Mouse (Mus musculus): ENCODE measurements at regions not wholly inside any gene's neighbourhood (a gene's known extent, or its start where the extent isn't known, plus 50 kb on each side); places are given as distances from the start of the nearest gene placed in this dataset.

DNA sequence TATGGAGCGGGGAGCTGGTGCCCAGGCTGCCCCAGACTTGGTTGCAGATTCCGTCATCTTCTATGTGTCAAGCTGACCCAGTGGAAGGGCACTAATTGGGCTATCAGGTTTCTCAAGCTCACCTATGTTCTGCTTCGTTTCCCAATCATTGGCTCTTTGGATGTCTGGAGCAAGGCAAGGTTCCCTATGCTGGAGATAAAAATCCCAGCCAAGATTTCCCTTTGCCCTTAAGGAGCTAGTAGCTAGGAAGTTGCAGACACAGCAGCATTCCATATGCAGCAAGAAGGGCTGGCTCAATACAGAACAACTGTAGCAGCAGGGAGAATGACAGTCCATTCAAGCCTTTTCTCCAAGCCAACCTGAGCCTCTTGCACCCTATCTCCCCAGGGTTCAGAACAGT lies 159.2 kb upstream of the Zfp706 start:
- TF ChIP-seq CTCF (IDR thresholded peaks at IDR 0.05; ENCODE audit: borderline replicate concordance, insufficient read depth, low read depth, low read length) (no peak), POLR2A (IDR thresholded peaks at IDR 0.05; ENCODE audit: borderline replicate concordance, insufficient read depth, low read length) (no peak)
- Histone ChIP-seq H3K27me3 (ENCODE audit: control insufficient read depth, insufficient read depth, low read length) (no peaks in the 10 kb centered on the region), H3K27ac (ENCODE audit: insufficient read depth, low read length) (no peak overlapping the region), H3K4me1 (ENCODE audit: control insufficient read depth, insufficient read depth, low read length) (no peaks in the 10 kb centered on the region), H3K4me3 (replicated peaks; ENCODE audit: insufficient read depth, low read depth, low read length) (no peak overlapping the region)
- DNase-seq: no peak
- 94% methylated on average over 3 of the region's 3 CpGs for WGBS

DNA sequence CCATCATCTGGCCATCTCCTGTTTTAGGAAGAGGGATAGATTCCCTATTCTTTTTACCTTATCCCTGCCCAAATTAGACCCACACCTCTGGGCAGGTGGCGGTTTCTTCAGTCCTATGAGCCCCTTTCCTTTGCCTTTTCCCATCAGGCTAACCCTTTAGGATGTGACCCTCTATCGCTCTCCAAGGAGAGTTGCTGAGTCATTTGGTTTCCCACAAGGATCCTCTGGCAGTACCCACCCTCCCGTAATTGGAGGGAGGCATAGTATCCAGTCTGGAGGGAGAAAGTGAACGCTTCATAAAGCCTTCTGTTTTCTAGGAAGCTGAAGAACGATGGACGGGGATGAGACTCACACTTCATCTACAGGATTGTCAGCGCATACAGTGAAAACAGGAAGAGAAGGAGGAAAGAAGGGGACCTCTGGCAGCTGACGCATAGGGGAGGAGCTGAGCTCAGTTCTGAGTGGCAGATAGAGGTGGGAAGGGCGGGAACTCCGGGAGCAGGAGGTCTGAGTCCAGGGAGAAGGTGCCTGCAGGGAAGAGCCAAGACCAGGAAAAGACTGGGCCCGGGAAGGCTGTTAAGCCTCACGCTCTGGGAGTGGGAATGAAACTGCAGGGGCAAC lies 158.4 kb upstream of the Zfp706 start:
- DNase-seq: peak in 1 of 2 experiments; percentile 7
- Histone ChIP-seq H3K27ac (ENCODE audit: insufficient read depth, low read length) (no peak overlapping the region), H3K27me3 (ENCODE audit: control insufficient read depth, insufficient read depth, low read length) (no peaks in the 10 kb centered on the region), H3K4me1 (ENCODE audit: control insufficient read depth, insufficient read depth, low read length) (no peaks in the 10 kb centered on the region), H3K4me3 (replicated peaks; ENCODE audit: insufficient read depth, low read depth, low read length) (no peak overlapping the region)
- TF ChIP-seq POLR2A (IDR thresholded peaks at IDR 0.05; ENCODE audit: borderline replicate concordance, insufficient read depth, low read length): no peak
- TF ChIP-seq CTCF (IDR thresholded peaks at IDR 0.05; ENCODE audit: borderline replicate concordance, insufficient read depth, low read depth, low read length): no peak
- WGBS: 41% methylated on average over 12 of the region's 12 CpGs

DNA sequence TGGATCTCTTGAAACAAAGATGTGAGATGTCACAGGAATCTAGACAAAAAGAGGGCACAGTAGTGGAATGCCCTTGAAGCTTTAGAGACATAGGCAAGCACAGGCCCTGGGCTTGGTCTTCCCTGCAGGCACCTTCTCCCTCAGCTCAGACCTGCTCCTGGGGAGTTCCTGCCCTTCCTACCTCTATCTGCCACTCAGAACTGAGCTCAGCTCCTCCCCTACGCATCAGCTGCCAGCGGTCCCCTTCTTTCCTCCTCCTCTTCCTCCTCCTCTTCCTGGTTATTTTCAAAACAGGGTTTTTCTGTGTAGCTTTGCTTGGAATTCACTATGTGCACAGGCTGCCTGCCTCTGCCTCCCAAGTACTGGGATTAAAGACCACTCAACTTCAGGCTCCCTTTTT lies 157.6 kb upstream of the Zfp706 start:
- no peaks in the 10 kb centered on the region for H3K27me3 ChIP-seq (ENCODE audit: control insufficient read depth, insufficient read depth, low read length)
- no peak overlapping the region for H3K27ac ChIP-seq (ENCODE audit: insufficient read depth, low read length)
- 66% methylated on average over 2 of the region's 2 CpGs for WGBS
- H3K4me3 ChIP-seq (replicated peaks; ENCODE audit: insufficient read depth, low read depth, low read length): no peak overlapping the region
- no peak for TF ChIP-seq CTCF (IDR thresholded peaks at IDR 0.05; ENCODE audit: borderline replicate concordance, insufficient read depth, low read depth, low read length)
- no peak for TF ChIP-seq POLR2A (IDR thresholded peaks at IDR 0.05; ENCODE audit: borderline replicate concordance, insufficient read depth, low read length)
- H3K4me1 ChIP-seq (ENCODE audit: control insufficient read depth, insufficient read depth, low read length): no peaks in the 10 kb centered on the region
- no peak for DNase-seq

DNA sequence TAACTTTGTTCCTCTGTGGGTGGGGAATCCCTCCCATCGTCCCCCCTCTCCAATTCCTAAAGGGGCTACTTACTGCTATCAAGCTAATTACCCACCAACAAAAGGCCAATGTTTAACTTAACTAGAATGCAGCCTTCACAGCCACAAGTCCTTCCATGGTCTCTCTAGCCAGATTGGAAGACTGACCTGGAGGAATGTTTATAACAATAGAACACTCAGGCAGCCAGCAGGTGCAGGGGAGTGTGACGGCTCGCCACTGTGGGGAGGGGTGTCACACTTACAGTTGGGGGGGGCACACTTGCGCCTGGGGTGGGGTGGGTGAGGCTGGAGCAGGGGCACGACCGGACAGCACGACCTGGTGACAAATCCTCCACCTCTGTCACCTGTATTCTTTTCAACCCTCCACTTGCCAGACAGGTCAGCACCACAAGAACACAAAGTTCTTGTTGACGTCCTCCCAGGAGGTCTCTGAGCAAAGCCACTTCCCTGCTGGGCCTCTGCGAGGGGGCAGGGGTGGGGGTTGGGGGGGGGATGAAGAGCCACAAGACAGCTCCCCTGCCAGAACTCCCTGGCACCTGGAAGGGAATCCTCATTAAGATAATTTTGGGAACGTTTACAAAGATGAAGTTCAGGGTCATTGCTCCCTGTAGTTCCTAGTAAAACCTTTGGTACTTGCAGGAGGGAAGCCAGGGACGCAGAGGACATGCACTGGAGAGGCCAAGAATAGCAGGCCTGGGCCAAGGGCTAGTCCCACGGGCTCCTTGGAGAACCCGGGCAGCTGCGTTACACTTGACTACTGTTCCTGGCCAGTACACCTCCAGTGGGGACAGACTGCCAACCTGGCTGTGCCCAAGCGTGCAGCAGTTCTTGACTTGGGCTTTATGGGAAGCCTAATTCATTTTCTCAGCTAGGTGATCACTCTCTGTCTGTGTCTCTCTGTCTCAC lies 156.9 kb upstream of the Zfp706 start:
- WGBS: 29% methylated on average over 15 of the region's 15 CpGs
- Histone ChIP-seq H3K4me3 (replicated peaks; ENCODE audit: insufficient read depth, low read depth, low read length) (no peak overlapping the region), H3K27ac (ENCODE audit: insufficient read depth, low read length) (no peak overlapping the region), H3K4me1 (ENCODE audit: control insufficient read depth, insufficient read depth, low read length) (0 out of 2 replicates have a peak, but pooled peaks cover under 1% of the 10 kb centered on the region), H3K27me3 (ENCODE audit: control insufficient read depth, insufficient read depth, low read length) (no peaks in the 10 kb centered on the region)
- TF ChIP-seq POLR2A (IDR thresholded peaks at IDR 0.05; ENCODE audit: borderline replicate concordance, insufficient read depth, low read length) (no peak), CTCF (IDR thresholded peaks at IDR 0.05; ENCODE audit: borderline replicate concordance, insufficient read depth, low read depth, low read length) (no peak)
- no peak for DNase-seq

DNA sequence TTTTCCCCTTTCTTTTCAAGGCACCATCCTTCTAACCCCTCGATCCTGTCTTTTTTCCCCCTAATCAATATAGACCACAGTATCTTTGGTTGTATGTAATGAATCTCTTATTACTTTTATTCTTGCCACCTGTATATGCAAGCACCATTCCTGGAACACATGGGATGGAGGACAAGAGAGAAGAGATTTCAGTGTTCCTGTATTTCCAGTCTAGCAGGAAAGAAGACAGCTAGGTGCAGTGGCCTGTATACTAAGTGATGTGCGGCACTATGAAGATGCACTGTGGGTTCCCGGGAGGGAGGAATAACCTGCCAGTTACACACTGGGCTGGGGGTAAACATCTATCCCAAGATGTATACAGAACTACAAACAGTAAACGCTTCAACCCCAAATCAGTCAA lies 152.4 kb upstream of the Zfp706 start:
- peaks cover 4% of the 10 kb centered on the region; the same call in 1 of the 2 replicates for H3K4me1 ChIP-seq (ENCODE audit: control insufficient read depth, insufficient read depth, low read length)
- H3K4me3 ChIP-seq (replicated peaks; ENCODE audit: insufficient read depth, low read depth, low read length): no peak overlapping the region
- H3K27ac ChIP-seq (ENCODE audit: insufficient read depth, low read length): no peak overlapping the region
- no peak for DNase-seq
- 78% methylated on average over 4 of the region's 4 CpGs for WGBS
- no peaks in the 10 kb centered on the region for H3K27me3 ChIP-seq (ENCODE audit: control insufficient read depth, insufficient read depth, low read length)
- TF ChIP-seq POLR2A (IDR thresholded peaks at IDR 0.05; ENCODE audit: borderline replicate concordance, insufficient read depth, low read length) (no peak), CTCF (IDR thresholded peaks at IDR 0.05; ENCODE audit: borderline replicate concordance, insufficient read depth, low read depth, low read length) (no peak)

DNA sequence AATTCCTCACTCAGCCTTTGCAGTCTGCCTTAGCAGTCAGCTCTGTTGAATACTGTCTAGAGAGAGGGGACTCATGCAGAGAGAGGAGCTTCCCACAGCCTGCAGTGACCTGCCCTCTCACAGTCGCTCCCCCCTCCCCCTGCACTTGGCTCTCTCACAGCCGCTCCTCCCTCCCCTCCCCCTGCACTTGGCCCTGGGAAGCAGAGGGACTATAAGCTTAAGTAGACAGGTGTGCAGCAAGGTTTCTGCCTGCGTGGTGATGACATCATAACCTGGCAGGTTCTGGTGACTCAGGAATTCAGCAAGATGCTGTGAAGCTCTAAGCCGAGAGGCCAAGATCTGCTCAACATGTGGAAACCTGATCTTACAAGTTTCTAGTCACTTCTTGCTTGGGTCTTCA lies 151.8 kb upstream of the Zfp706 start:
- Histone ChIP-seq H3K4me1 (ENCODE audit: control insufficient read depth, insufficient read depth, low read length) (peaks cover 4% of the 10 kb centered on the region; the same call in 1 of the 2 replicates), H3K27ac (ENCODE audit: insufficient read depth, low read length) (no peak overlapping the region), H3K4me3 (replicated peaks; ENCODE audit: insufficient read depth, low read depth, low read length) (no peak overlapping the region), H3K27me3 (ENCODE audit: control insufficient read depth, insufficient read depth, low read length) (no peaks in the 10 kb centered on the region)
- peak in 1 of 2 experiments; percentile 8 for DNase-seq
- WGBS: 5% methylated on average over 4 of the region's 4 CpGs
- TF ChIP-seq CTCF (IDR thresholded peaks at IDR 0.05; ENCODE audit: borderline replicate concordance, insufficient read depth, low read depth, low read length) (no peak), POLR2A (IDR thresholded peaks at IDR 0.05; ENCODE audit: borderline replicate concordance, insufficient read depth, low read length) (no peak)

DNA sequence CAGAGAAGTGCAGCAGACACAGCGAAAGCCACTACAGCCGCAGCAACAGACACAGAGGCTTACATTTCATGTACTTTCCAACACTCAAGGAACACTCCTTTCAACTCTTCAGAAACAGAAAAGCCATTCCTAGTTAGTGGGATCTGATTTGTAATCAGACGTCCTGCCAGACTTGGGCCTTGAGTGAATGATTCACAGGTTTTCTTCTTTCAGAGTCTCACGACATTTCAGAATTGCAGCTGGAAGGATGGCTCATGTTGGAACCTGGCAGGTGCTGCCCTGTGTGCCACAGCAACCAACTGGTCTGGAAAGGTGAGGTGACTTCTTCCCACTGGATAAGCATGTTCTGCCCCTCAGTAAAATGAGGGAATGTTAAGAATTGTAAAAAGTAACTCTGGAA lies 149.8 kb upstream of the Zfp706 start:
- no peak for DNase-seq
- TF ChIP-seq CTCF (IDR thresholded peaks at IDR 0.05; ENCODE audit: borderline replicate concordance, insufficient read depth, low read depth, low read length): no peak
- no peak for TF ChIP-seq POLR2A (IDR thresholded peaks at IDR 0.05; ENCODE audit: borderline replicate concordance, insufficient read depth, low read length)
- H3K4me1 ChIP-seq (ENCODE audit: control insufficient read depth, insufficient read depth, low read length): peaks cover 4% of the 10 kb centered on the region; the same call in 1 of the 2 replicates
- no peak overlapping the region for H3K27ac ChIP-seq (ENCODE audit: insufficient read depth, low read length)
- H3K4me3 ChIP-seq (replicated peaks; ENCODE audit: insufficient read depth, low read depth, low read length): no peak overlapping the region
- WGBS: 77% methylated on average over 4 of the region's 4 CpGs
- H3K27me3 ChIP-seq (ENCODE audit: control insufficient read depth, insufficient read depth, low read length): no peaks in the 10 kb centered on the region
